25 mouse cellular contexts compared by ENCODE assay signal in genomic region chr10:94133081-94133480, GRCm38 (mm10). TPM values are rescaled to one million over a fixed set of nuclear protein-coding genes. Genes with fewer than 3 reads are reported as not detected.
DNase-seq lines count a peak whose midpoint lies in the region; ATAC-seq and TF ChIP-seq lines count a peak whose summit lies in the region.
"Had no signal": no experiment of that assay in that cellular context is flagged by ENCODE, and none has a peak within 500 bp of the region (broad histone marks: within the 10 kb centered on the region; RNA-seq: fewer than 3 reads in every experiment).

No protein-coding gene starts in this region.

- H3K4me2 ChIP-seq in hindbrain, postnatal 0 days (ENCODE audit: low read depth, low read length): no peak overlapping the region
- H3K4me2 ChIP-seq in hindbrain, embryonic 13.5 days: no peak overlapping the region
- H3K4me2 ChIP-seq in neural tube, embryonic 15.5 days: no peak overlapping the region
- H3K4me2 ChIP-seq: forebrain, embryonic 15.5 days; heart, embryonic 12.5 days; hindbrain, embryonic 14.5 days; limb, embryonic 12.5 days; liver, embryonic 11.5 days; midbrain, embryonic 12.5 days had no signal

- intact Hi-C loops in gastrocnemius, postnatal 14 days (cut with DNase I; ENCODE audit: low total_unique reads): no loop called here

- H3K27me3 ChIP-seq in hindbrain, postnatal 0 days (ENCODE audit: insufficient read depth, low read length): no peaks in the 10 kb centered on the region
- no peaks in the 10 kb centered on the region for H3K27me3 ChIP-seq in hindbrain, embryonic 13.5 days
- H3K27me3 ChIP-seq in cerebellum, adult 2 months (ENCODE audit: control insufficient read depth, insufficient read depth, low read length): no peaks in the 10 kb centered on the region
- no peaks in the 10 kb centered on the region for H3K27me3 ChIP-seq in neural tube, embryonic 15.5 days (replicated peaks)
- H3K27me3 ChIP-seq: forebrain, embryonic 15.5 days; heart, embryonic 12.5 days; limb, embryonic 12.5 days; midbrain, embryonic 12.5 days; Patski had no signal

- no peak overlapping the region for H3K9ac ChIP-seq in hindbrain, postnatal 0 days (replicated peaks; ENCODE audit: low read length)
- H3K9ac ChIP-seq in hindbrain, embryonic 13.5 days: no peak overlapping the region
- no peak overlapping the region for H3K9ac ChIP-seq in neural tube, embryonic 15.5 days (replicated peaks)
- H3K9ac ChIP-seq: forebrain, embryonic 15.5 days; heart, embryonic 12.5 days; hindbrain, embryonic 14.5 days; limb, embryonic 12.5 days; liver, postnatal 0 days had no signal

- TF ChIP-seq CTCF in hindbrain, postnatal 0 days (IDR thresholded peaks at IDR 0.05; ENCODE audit: low read depth): no peak
- TF ChIP-seq CTCF in cerebellum, adult 2 months (IDR thresholded peaks at IDR 0.05; ENCODE audit: borderline replicate concordance, insufficient read depth, low read depth, low read length): no peak

- no peak for TF ChIP-seq POLR2A in cerebellum, adult 2 months (IDR thresholded peaks at IDR 0.05; ENCODE audit: borderline replicate concordance, insufficient read depth, low read length)

- peak; percentile 23 for DNase-seq in hindbrain, postnatal 0 days (ENCODE audit: low spot score)
- peak; percentile 85 for DNase-seq in Muller cell, postnatal 12 days (ENCODE audit: inconsistent ontology term)
- DNase-seq in cerebellum, adult 2 months: peak; percentile 58 to 73
- peak; percentile 61 to 68 for DNase-seq in cerebellum, postnatal 25 days
- no peak for DNase-seq in gastrocnemius, postnatal 14 days
- DNase-seq: adrenal gland, postnatal 36 days; heart, adult 11 months; heart, postnatal 10 days; kidney, adult 2 months; layer of hippocampus, adult 9-11 months; liver, postnatal 0 days; lung, postnatal 14 days; retina, postnatal 1 day; thymus, adult 2 months had no signal

- no peaks in the 10 kb centered on the region for H3K9me3 ChIP-seq in hindbrain, postnatal 0 days (ENCODE audit: low read length)
- H3K9me3 ChIP-seq in hindbrain, embryonic 13.5 days: no peaks in the 10 kb centered on the region
- H3K9me3 ChIP-seq in neural tube, embryonic 15.5 days (replicated peaks): no peaks in the 10 kb centered on the region
- H3K9me3 ChIP-seq: embryonic facial prominence, embryonic 10.5 days; forebrain, embryonic 15.5 days; heart, embryonic 12.5 days; limb, embryonic 12.5 days; midbrain, embryonic 12.5 days had no signal

- no peak for ATAC-seq in hindbrain, postnatal 0 days
- ATAC-seq in hindbrain, embryonic 13.5 days (ENCODE audit: low FRiP score): no peak
- ATAC-seq in neural tube, embryonic 15.5 days (ENCODE audit: low FRiP score): no peak
- ATAC-seq: forebrain, embryonic 15.5 days; liver, postnatal 0 days; Patski had no signal

- H3K36me3 ChIP-seq in hindbrain, postnatal 0 days (ENCODE audit: insufficient read depth, low read length): peaks cover 3% of the 10 kb centered on the region; the same call in 1 of the 2 replicates
- H3K36me3 ChIP-seq in hindbrain, embryonic 13.5 days: peaks cover 9% of the 10 kb centered on the region; the same call in 1 of the 2 replicates
- no peaks in the 10 kb centered on the region for H3K36me3 ChIP-seq in neural tube, embryonic 15.5 days
- H3K36me3 ChIP-seq: forebrain, embryonic 15.5 days; midbrain, embryonic 12.5 days had no signal

- no peak overlapping the region for H3K27ac ChIP-seq in hindbrain, postnatal 0 days
- H3K27ac ChIP-seq in hindbrain, embryonic 13.5 days: no peak overlapping the region
- no peak overlapping the region for H3K27ac ChIP-seq in cerebellum, adult 2 months (ENCODE audit: insufficient read depth, low read length)
- H3K27ac ChIP-seq in neural tube, embryonic 15.5 days (replicated peaks): no peak overlapping the region
- H3K27ac ChIP-seq: embryonic facial prominence, embryonic 10.5 days; forebrain, embryonic 15.5 days; hindbrain, embryonic 14.5 days; kidney, postnatal 0 days; limb, embryonic 12.5 days; midbrain, embryonic 12.5 days had no signal

- no peak overlapping the region for H3K4me3 ChIP-seq in hindbrain, postnatal 0 days (ENCODE audit: low read length)
- H3K4me3 ChIP-seq in hindbrain, embryonic 13.5 days: no peak overlapping the region
- no peak overlapping the region for H3K4me3 ChIP-seq in cerebellum, adult 2 months (replicated peaks; ENCODE audit: insufficient read depth, low read depth, low read length)
- H3K4me3 ChIP-seq in neural tube, embryonic 15.5 days (replicated peaks): no peak overlapping the region
- H3K4me3 ChIP-seq: embryonic facial prominence, embryonic 10.5 days; forebrain, embryonic 15.5 days; heart, embryonic 12.5 days; limb, embryonic 12.5 days; midbrain, embryonic 12.5 days had no signal

- 54% methylated on average over 8 of the region's 8 CpGs for WGBS in hindbrain, postnatal 0 days
- 72% methylated on average over 8 of the region's 8 CpGs for WGBS in hindbrain, embryonic 13.5 days
- WGBS in cerebellum, adult 2 months: 18% methylated on average over 8 of the region's 8 CpGs
- WGBS in neural tube, embryonic 15.5 days: 77% methylated on average over 8 of the region's 8 CpGs

- peaks cover 9% of the 10 kb centered on the region for H3K4me1 ChIP-seq in hindbrain, postnatal 0 days (ENCODE audit: insufficient read depth, low read length)
- H3K4me1 ChIP-seq in hindbrain, embryonic 13.5 days (replicated peaks): peaks cover 13% of the 10 kb centered on the region
- peaks cover 28% of the 10 kb centered on the region for H3K4me1 ChIP-seq in cerebellum, adult 2 months (ENCODE audit: control insufficient read depth, insufficient read depth, low read length)
- H3K4me1 ChIP-seq in neural tube, embryonic 15.5 days: peaks cover 8% of the 10 kb centered on the region; the same call in 1 of the 2 replicates
- H3K4me1 ChIP-seq: heart, embryonic 12.5 days; limb, embryonic 12.5 days had no signal

RNA-seq across cellular contexts. Expression of gene Nr2c1, which starts 14.7 kb away (rescaled TPM):
- 5.2 and 8.5 TPM in 2 replicates for total RNA-seq in hindbrain, postnatal 0 days (2014; rRNA removed)
- 3.5 and 3.8 TPM in 2 replicates for polyA plus RNA-seq in hindbrain, postnatal 0 days (2015; fragmentation: Nextera tagmentation; extraction: Ambion mirVana)
- 8.2 and 9.3 TPM in 2 replicates for polyA plus RNA-seq in hindbrain, embryonic 13.5 days (2015; fragmentation: Nextera tagmentation; extraction: Ambion mirVana)
- 10.4 and 10.6 TPM in 2 replicates for polyA plus RNA-seq in cerebellum, adult 2 months (2012; rRNA removed)
- polyA plus RNA-seq in neural tube, embryonic 15.5 days (2015; fragmentation: Nextera tagmentation; extraction: Ambion mirVana): 6.6 and 8.4 TPM in 2 replicates
- total RNA-seq in gastrocnemius, postnatal 14 days (2021): 1 to 10 TPM; 7.0 to 7.4 TPM
